Mouse (Mus musculus) ES-E14 (cell line): ENCODE measurements around the gene Itga6.

ENCODE experiments used
- CHD2 ChIP-seq: IDR thresholded peaks from 2 replicates; pipeline ENCODE4 v1.6.1; 2014; ENCODE audit warnings: mild to moderate bottlenecking, low read depth, low read length, inconsistent platforms
- MAFK ChIP-seq: IDR thresholded peaks from 2 replicates; pipeline ENCODE4 v1.6.1; 2014; ENCODE audit warnings: mild to moderate bottlenecking, low read depth, low read length, inconsistent platforms; ENCODE audit not compliant: insufficient read depth

GRCm38 (mm10) chr2:71844906-71845305, 99.5 kb downstream of the Itga6 start:
- TF ChIP-seq CHD2 (no peak), MAFK (no peak)
